Mouse (Mus musculus) neural tube, embryonic 15.5 days (tissue): ENCODE measurements at regions not wholly inside any gene's neighbourhood (a gene's known extent, or its start where the extent isn't known, plus 50 kb on each side); places are given as distances from the start of the nearest gene placed in this dataset.

Experiments used
- ATAC-seq: fragments of 200-750 bp; cut with Nextera tagmentation; 2 replicates; pipeline ENCODE4 v1.8.0; 2017; ENCODE audit warnings: mild to moderate bottlenecking, moderate TSS enrichment, moderate library complexity; ENCODE audit not compliant: low FRiP score
- H3K27ac ChIP-seq: fragments of 300-500 bp; sonication (generic); replicated peaks from 2 replicates; pipeline ENCODE4 v1.5.1; 2015; ENCODE audit warnings: mild to moderate bottlenecking, inconsistent platforms
- H3K27me3 ChIP-seq: fragments of 300-500 bp; sonication (generic); replicated peaks from 2 replicates; pipeline ENCODE4 v1.6.1; 2015; ENCODE audit warnings: inconsistent platforms
- H3K36me3 ChIP-seq: fragments of 300-500 bp; sonication (generic); 2 replicates; pipeline ENCODE4 v1.6.1; 2015; ENCODE audit warnings: inconsistent platforms
- H3K4me1 ChIP-seq: fragments of 300-500 bp; sonication (generic); 2 replicates; pipeline ENCODE4 v1.6.1; 2015; ENCODE audit warnings: inconsistent platforms
- H3K4me2 ChIP-seq: fragments of 300-500 bp; sonication (generic); 2 replicates; pipeline ENCODE4 v1.6.1; 2015; ENCODE audit warnings: inconsistent platforms, mild to moderate bottlenecking, moderate library complexity
- H3K4me3 ChIP-seq: fragments of 300-500 bp; sonication (generic); replicated peaks from 2 replicates; pipeline ENCODE4 v1.5.1; 2015; ENCODE audit warnings: mild to moderate bottlenecking, inconsistent platforms
- H3K9ac ChIP-seq: fragments of 300-500 bp; sonication (generic); replicated peaks from 2 replicates; pipeline ENCODE4 v1.6.1; 2015; ENCODE audit warnings: mild to moderate bottlenecking, inconsistent platforms
- H3K9me3 ChIP-seq: fragments of 300-500 bp; sonication (generic); replicated peaks from 2 replicates; pipeline ENCODE4 v1.6.1; 2016; ENCODE audit warnings: inconsistent platforms
- WGBS: fragments of 180-500 bp; shearing (Covaris S2); methylation state at CpG from one replicate; pipeline ENCODE4 v1.1.7; 2015; ENCODE audit warnings: mixed read lengths; 5-methylcytosine and 5-hydroxymethylcytosine counted together

GRCm38 (mm10) chr2:146593291-146593690 lies 81.1 kb upstream of the Ralgapa2 start:
- Histone ChIP-seq H3K27me3 (no peaks in the 10 kb centered on the region), H3K4me2 (no peak overlapping the region), H3K4me3 (no peak overlapping the region), H3K9ac (no peak overlapping the region), H3K27ac (no peak overlapping the region), H3K4me1 (no peaks in the 10 kb centered on the region), H3K36me3 (no peaks in the 10 kb centered on the region), H3K9me3 (no peaks in the 10 kb centered on the region)
- ATAC-seq = no peak
- 90% methylated on average over 2 of the region's 2 CpGs for WGBS

GRCm38 (mm10) chr2:146594212-146594611 lies 82.1 kb upstream of the Ralgapa2 start:
- H3K4me3 ChIP-seq = no peak overlapping the region
- no peak for ATAC-seq
- WGBS = 31% methylated on average over 4 of the region's 4 CpGs
- H3K27me3 ChIP-seq = no peaks in the 10 kb centered on the region
- no peaks in the 10 kb centered on the region for H3K9me3 ChIP-seq
- no peak overlapping the region for H3K4me2 ChIP-seq
- H3K9ac ChIP-seq = no peak overlapping the region
- H3K27ac ChIP-seq = peak overlapping the region; percentile 38; the same call in 1 of the 2 replicates
- H3K4me1 ChIP-seq = no peaks in the 10 kb centered on the region
- H3K36me3 ChIP-seq = no peaks in the 10 kb centered on the region

GRCm38 (mm10) chr2:146595673-146596072 lies 83.5 kb upstream of the Ralgapa2 start:
- ATAC-seq = no peak
- H3K4me2 ChIP-seq = no peak overlapping the region
- H3K27ac ChIP-seq = no peak overlapping the region
- H3K27me3 ChIP-seq = no peaks in the 10 kb centered on the region
- WGBS = 93% methylated on average over 2 of the region's 2 CpGs
- no peak overlapping the region for H3K9ac ChIP-seq
- no peaks in the 10 kb centered on the region for H3K4me1 ChIP-seq
- H3K4me3 ChIP-seq = no peak overlapping the region
- no peaks in the 10 kb centered on the region for H3K9me3 ChIP-seq
- H3K36me3 ChIP-seq = no peaks in the 10 kb centered on the region

- Histone ChIP-seq H3K4me3 (no peak overlapping the region), H3K36me3 (no peaks in the 10 kb centered on the region), H3K27ac (no peak overlapping the region), H3K9me3 (no peaks in the 10 kb centered on the region), H3K27me3 (no peaks in the 10 kb centered on the region), H3K4me1 (no peaks in the 10 kb centered on the region), H3K9ac (no peak overlapping the region), H3K4me2 (no peak overlapping the region)
- no peak for ATAC-seq
Observed at GRCm38 (mm10) chr2:146606170-146606569, 94.0 kb upstream of the Ralgapa2 start.

GRCm38 (mm10) chr2:146610896-146611295 lies 98.8 kb upstream of the Ralgapa2 start:
- no peaks in the 10 kb centered on the region for H3K27me3 ChIP-seq
- ATAC-seq = no peak
- no peak overlapping the region for H3K9ac ChIP-seq
- peaks cover 7% of the 10 kb centered on the region for H3K4me1 ChIP-seq
- H3K4me3 ChIP-seq = no peak overlapping the region
- WGBS = 92% methylated on average over 2 of the region's 2 CpGs
- no peak overlapping the region for H3K4me2 ChIP-seq
- no peaks in the 10 kb centered on the region for H3K36me3 ChIP-seq
- no peaks in the 10 kb centered on the region for H3K9me3 ChIP-seq
- H3K27ac ChIP-seq = no peak overlapping the region

- Histone ChIP-seq H3K9me3 (no peaks in the 10 kb centered on the region), H3K36me3 (no peaks in the 10 kb centered on the region), H3K27me3 (no peaks in the 10 kb centered on the region), H3K27ac (no peak overlapping the region), H3K4me3 (no peak overlapping the region), H3K4me1 (peaks cover 7% of the 10 kb centered on the region), H3K9ac (no peak overlapping the region), H3K4me2 (no peak overlapping the region)
- 45% methylated on average over 6 of the region's 6 CpGs for WGBS
- ATAC-seq = peak; percentile 41; the same call in 1 of the 2 replicates
Observed at GRCm38 (mm10) chr2:146611886-146612521, 99.9 kb upstream of the Ralgapa2 start.

- WGBS = 8% methylated on average over 20 of the region's 20 CpGs
- Histone ChIP-seq H3K4me3 (peak overlapping the region; percentile 26; the same call in 1 of the 2 replicates), H3K9me3 (no peaks in the 10 kb centered on the region), H3K9ac (no peak overlapping the region), H3K36me3 (no peaks in the 10 kb centered on the region), H3K27me3 (no peaks in the 10 kb centered on the region), H3K27ac (no peak overlapping the region), H3K4me1 (peaks cover 7% of the 10 kb centered on the region), H3K4me2 (peak overlapping the region; percentile 62)
- ATAC-seq = no peak
Observed at GRCm38 (mm10) chr2:146612522-146613288, 100.6 kb upstream of the Ralgapa2 start.

- Histone ChIP-seq H3K36me3 (no peaks in the 10 kb centered on the region), H3K4me2 (no peak overlapping the region), H3K9ac (no peak overlapping the region), H3K4me1 (no peaks in the 10 kb centered on the region), H3K27me3 (peaks cover 20% of the 10 kb centered on the region), H3K27ac (no peak overlapping the region), H3K9me3 (no peaks in the 10 kb centered on the region), H3K4me3 (no peak overlapping the region)
- ATAC-seq = peak; percentile 53
- WGBS = 10% methylated on average over 5 of the region's 5 CpGs
Observed at GRCm38 (mm10) chr2:146621167-146621566, 109.0 kb upstream of the Ralgapa2 start.

GRCm38 (mm10) chr2:146623052-146623451 lies 110.9 kb upstream of the Ralgapa2 start:
- no peaks in the 10 kb centered on the region for H3K36me3 ChIP-seq
- no peaks in the 10 kb centered on the region for H3K9me3 ChIP-seq
- ATAC-seq = no peak
- WGBS = 91% methylated on average over 1 of the region's 1 CpGs
- no peak overlapping the region for H3K27ac ChIP-seq
- peaks cover 20% of the 10 kb centered on the region for H3K27me3 ChIP-seq
- H3K4me3 ChIP-seq = no peak overlapping the region
- no peak overlapping the region for H3K9ac ChIP-seq
- no peaks in the 10 kb centered on the region for H3K4me1 ChIP-seq
- no peak overlapping the region for H3K4me2 ChIP-seq

GRCm38 (mm10) chr2:146624207-146624606 lies 112.1 kb upstream of the Ralgapa2 start:
- Histone ChIP-seq H3K9me3 (no peaks in the 10 kb centered on the region), H3K27me3 (peaks cover 20% of the 10 kb centered on the region), H3K27ac (no peak overlapping the region), H3K4me3 (no peak overlapping the region), H3K4me2 (no peak overlapping the region), H3K36me3 (no peaks in the 10 kb centered on the region), H3K9ac (no peak overlapping the region), H3K4me1 (no peaks in the 10 kb centered on the region)
- 38% methylated on average over 5 of the region's 5 CpGs for WGBS
- no peak for ATAC-seq

GRCm38 (mm10) chr2:146625166-146625751 lies 113.1 kb upstream of the Ralgapa2 start:
- ATAC-seq = no peak
- Histone ChIP-seq H3K36me3 (no peaks in the 10 kb centered on the region), H3K9me3 (no peaks in the 10 kb centered on the region), H3K4me3 (no peak overlapping the region), H3K27ac (no peak overlapping the region), H3K27me3 (peaks cover 14% of the 10 kb centered on the region), H3K9ac (no peak overlapping the region), H3K4me1 (no peaks in the 10 kb centered on the region), H3K4me2 (no peak overlapping the region)
- WGBS = 50% methylated on average over 5 of the region's 5 CpGs

- H3K27me3 ChIP-seq = peaks cover 25% of the 10 kb centered on the region
- H3K9ac ChIP-seq = no peak overlapping the region
- no peak overlapping the region for H3K4me3 ChIP-seq
- H3K27ac ChIP-seq = no peak overlapping the region
- no peaks in the 10 kb centered on the region for H3K4me1 ChIP-seq
- ATAC-seq = no peak
- no peak overlapping the region for H3K4me2 ChIP-seq
- H3K9me3 ChIP-seq = no peaks in the 10 kb centered on the region
- H3K36me3 ChIP-seq = no peaks in the 10 kb centered on the region
- WGBS = 73% methylated on average over 1 of the region's 1 CpGs
Observed at GRCm38 (mm10) chr2:146626531-146626930, 114.4 kb upstream of the Ralgapa2 start.
